Mouse (Mus musculus): ENCODE results near the gene Snrnp25. TPM values are rescaled to one million over a fixed set of nuclear protein-coding genes. Genes with fewer than 3 reads are reported as not detected.
A peak's percentile ranks its signal among the peaks of the same experiment; 100 is the strongest.

The Snrnp25 gene
- polyA plus RNA-seq, 1 experiment = 71.3 TPM

GRCm38 (mm10) chr11:32231125-32231524 lies 25.9 kb downstream of the Snrnp25 start:
- Histone ChIP-seq H3K4me1 (ENCODE audit: control insufficient read depth, insufficient read depth, low read length) (no peaks in the 10 kb centered on the region), H3K4me3 (replicated peaks; ENCODE audit: control insufficient read depth, low read depth, low read length) (no peak overlapping the region), H3K27ac (ENCODE audit: control insufficient read depth, insufficient read depth, low read depth, low read length, poor library complexity) (no peak overlapping the region; the same call in 1 of the 2 replicates)
- 51% methylated on average over 2 of the region's 2 CpGs for WGBS
- no peak for TF ChIP-seq CTCF (IDR thresholded peaks at IDR 0.05; ENCODE audit: control insufficient read depth, insufficient read depth, low read length)
- no peak for TF ChIP-seq POLR2A (IDR thresholded peaks at IDR 0.05; ENCODE audit: borderline replicate concordance, control insufficient read depth, low read depth, low read length)

GRCm38 (mm10) chr11:32232848-32233247 lies 27.6 kb downstream of the Snrnp25 start:
- 92% methylated on average over 10 of the region's 10 CpGs for WGBS

GRCm38 (mm10) chr11:32233895-32234294 lies 28.7 kb downstream of the Snrnp25 start:
- 99% methylated on average over 3 of the region's 3 CpGs for WGBS
- Histone ChIP-seq H3K4me1 (ENCODE audit: control insufficient read depth, insufficient read depth, low read length) (no peaks in the 10 kb centered on the region), H3K4me3 (replicated peaks; ENCODE audit: control insufficient read depth, low read depth, low read length) (no peak overlapping the region), H3K27ac (ENCODE audit: control insufficient read depth, insufficient read depth, low read depth, low read length, poor library complexity) (no peak overlapping the region)
- no peak for TF ChIP-seq CTCF (IDR thresholded peaks at IDR 0.05; ENCODE audit: control insufficient read depth, insufficient read depth, low read length)
- TF ChIP-seq POLR2A (IDR thresholded peaks at IDR 0.05; ENCODE audit: borderline replicate concordance, control insufficient read depth, low read depth, low read length) = no peak

More at GRCm38 (mm10) chr11:32232848-32233247, 27.6 kb downstream of the Snrnp25 start:
- no peak overlapping the region for H3K27ac ChIP-seq (ENCODE audit: control insufficient read depth, insufficient read depth, low read depth, low read length, poor library complexity)
- H3K4me1 ChIP-seq (ENCODE audit: control insufficient read depth, insufficient read depth, low read length) = no peaks in the 10 kb centered on the region
- TF ChIP-seq POLR2A (IDR thresholded peaks at IDR 0.05; ENCODE audit: borderline replicate concordance, control insufficient read depth, low read depth, low read length) = no peak
- no peak for TF ChIP-seq CTCF (IDR thresholded peaks at IDR 0.05; ENCODE audit: control insufficient read depth, insufficient read depth, low read length)
- no peak overlapping the region for H3K4me3 ChIP-seq (replicated peaks; ENCODE audit: control insufficient read depth, low read depth, low read length)

DNA sequence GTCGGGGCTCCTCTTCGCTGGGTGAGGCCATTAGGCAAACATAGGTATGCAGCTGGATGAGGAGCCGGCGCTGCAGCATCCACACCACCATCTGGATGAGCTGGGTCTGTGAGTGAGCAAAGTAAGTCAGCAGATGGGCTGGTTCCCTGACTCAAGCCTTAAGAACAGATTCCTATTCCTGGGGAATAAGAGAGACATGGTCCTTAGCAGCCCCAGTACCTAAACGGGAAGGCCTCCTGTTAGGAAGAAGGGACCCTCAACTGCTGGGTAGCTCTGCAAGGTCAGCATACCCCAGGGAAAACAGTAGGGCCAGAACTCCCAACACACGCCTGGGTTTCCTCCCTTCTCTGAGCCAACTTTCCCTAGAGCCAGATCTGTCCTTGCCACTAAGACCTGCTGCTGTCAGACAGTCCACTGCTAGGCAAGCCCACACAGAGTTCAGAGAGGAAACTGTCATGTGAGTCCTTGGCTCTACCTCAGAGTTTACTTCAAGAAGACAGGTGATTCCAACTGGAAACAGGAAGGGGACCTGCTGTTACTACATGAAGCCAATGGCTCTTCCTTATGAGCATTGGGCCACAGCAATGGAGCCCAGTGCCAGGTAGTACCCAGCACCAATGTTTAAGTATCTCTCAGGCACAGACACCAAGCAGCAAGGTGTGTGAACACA lies 29.7 kb downstream of the Snrnp25 start:
- WGBS = 93% methylated on average over 6 of the region's 6 CpGs
- TF ChIP-seq POLR2A (IDR thresholded peaks at IDR 0.05; ENCODE audit: borderline replicate concordance, control insufficient read depth, low read depth, low read length) (no peak), CTCF (IDR thresholded peaks at IDR 0.05; ENCODE audit: control insufficient read depth, insufficient read depth, low read length) (no peak)
- H3K4me1 ChIP-seq (ENCODE audit: control insufficient read depth, insufficient read depth, low read length) = no peaks in the 10 kb centered on the region
- no peak overlapping the region for H3K4me3 ChIP-seq (replicated peaks; ENCODE audit: control insufficient read depth, low read depth, low read length)
- H3K27ac ChIP-seq (ENCODE audit: control insufficient read depth, insufficient read depth, low read depth, low read length, poor library complexity) = no peak overlapping the region

DNA sequence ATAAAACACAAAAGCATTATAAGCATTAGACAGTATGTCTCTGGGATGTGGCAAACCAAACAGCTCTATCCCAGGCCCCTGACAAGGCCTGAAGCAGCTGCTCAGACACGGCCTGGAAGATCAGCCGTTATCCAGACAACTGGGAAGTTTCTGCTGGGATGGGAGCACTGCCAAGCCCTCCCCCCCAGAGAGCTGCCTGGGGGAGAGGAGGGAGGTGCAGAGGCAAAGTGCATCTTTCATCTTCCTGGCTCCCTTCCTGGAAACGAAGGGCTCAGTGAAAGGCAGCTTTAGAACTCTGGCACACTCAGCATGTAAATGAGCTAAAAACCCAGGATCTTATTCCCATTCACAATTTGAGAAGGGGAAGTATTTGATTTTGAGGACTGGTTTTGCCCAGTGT lies 30.4 kb downstream of the Snrnp25 start:
- Histone ChIP-seq H3K4me1 (ENCODE audit: control insufficient read depth, insufficient read depth, low read length) (no peaks in the 10 kb centered on the region), H3K4me3 (replicated peaks; ENCODE audit: control insufficient read depth, low read depth, low read length) (no peak overlapping the region), H3K27ac (ENCODE audit: control insufficient read depth, insufficient read depth, low read depth, low read length, poor library complexity) (no peak overlapping the region)
- 87% methylated on average over 3 of the region's 3 CpGs for WGBS
- TF ChIP-seq POLR2A (IDR thresholded peaks at IDR 0.05; ENCODE audit: borderline replicate concordance, control insufficient read depth, low read depth, low read length) (no peak), CTCF (IDR thresholded peaks at IDR 0.05; ENCODE audit: control insufficient read depth, insufficient read depth, low read length) (no peak)

DNA sequence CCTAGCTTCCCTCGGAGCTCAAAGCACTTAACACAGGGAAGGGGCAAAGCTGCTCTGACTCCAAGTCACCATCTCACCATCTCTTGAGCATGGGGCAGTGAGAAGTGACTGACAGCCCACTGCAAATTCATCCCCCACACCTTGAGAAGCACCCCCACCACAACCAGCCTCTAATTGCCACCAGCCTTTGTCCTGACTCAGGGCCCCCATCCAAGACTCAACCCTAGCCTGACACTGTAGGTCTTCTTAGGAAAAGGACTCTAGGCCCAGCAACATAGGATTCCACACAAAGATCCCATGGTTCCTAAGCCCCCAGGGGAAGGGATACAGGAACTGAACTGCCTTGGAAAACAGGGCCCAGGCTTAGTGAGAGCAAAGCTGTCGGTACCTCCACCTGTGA lies 30.9 kb downstream of the Snrnp25 start:
- H3K4me1 ChIP-seq (ENCODE audit: control insufficient read depth, insufficient read depth, low read length) = no peaks in the 10 kb centered on the region
- no peak overlapping the region for H3K27ac ChIP-seq (ENCODE audit: control insufficient read depth, insufficient read depth, low read depth, low read length, poor library complexity)
- WGBS = 85% methylated on average over 2 of the region's 2 CpGs
- no peak overlapping the region for H3K4me3 ChIP-seq (replicated peaks; ENCODE audit: control insufficient read depth, low read depth, low read length)
- no peak for TF ChIP-seq CTCF (IDR thresholded peaks at IDR 0.05; ENCODE audit: control insufficient read depth, insufficient read depth, low read length)
- no peak for TF ChIP-seq POLR2A (IDR thresholded peaks at IDR 0.05; ENCODE audit: borderline replicate concordance, control insufficient read depth, low read depth, low read length)

DNA sequence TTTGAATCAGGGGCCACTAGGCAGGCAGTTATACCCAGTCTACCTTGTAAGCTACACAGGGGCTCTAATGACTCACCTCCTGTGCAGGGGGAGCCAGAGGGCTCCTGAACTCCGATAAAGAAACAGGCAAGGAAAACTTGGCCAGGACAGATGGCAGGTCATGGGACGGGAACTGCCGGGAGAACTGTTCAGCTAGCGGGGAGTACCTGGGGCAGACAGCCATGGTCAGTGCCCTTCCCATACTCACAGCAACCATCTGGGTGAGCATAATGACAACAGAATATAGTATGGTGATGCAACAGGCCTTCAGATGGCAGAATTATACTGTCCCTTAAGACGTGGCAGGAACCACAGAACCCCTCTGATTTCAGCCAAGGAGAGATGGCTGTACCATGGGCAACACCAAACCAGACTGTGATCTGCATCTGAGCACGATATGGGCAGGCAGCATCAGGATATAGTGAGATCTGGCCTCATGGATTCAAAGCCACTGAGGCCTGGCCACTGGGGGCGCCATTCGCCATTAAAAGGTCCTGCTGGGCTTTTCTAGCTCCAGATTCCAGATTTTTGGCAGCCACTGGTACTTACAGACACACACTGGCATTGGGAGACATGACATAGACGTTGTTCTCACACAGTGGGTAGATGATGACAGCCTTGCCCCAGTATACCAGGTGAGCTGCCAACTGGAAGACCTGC lies 31.6 kb downstream of the Snrnp25 start:
- WGBS = 71% methylated on average over 9 of the region's 9 CpGs
- TF ChIP-seq POLR2A (IDR thresholded peaks at IDR 0.05; ENCODE audit: borderline replicate concordance, control insufficient read depth, low read depth, low read length) (no peak), CTCF (IDR thresholded peaks at IDR 0.05; ENCODE audit: control insufficient read depth, insufficient read depth, low read length) (peak; percentile 56; the same call in 1 of the 2 replicates)
- H3K27ac ChIP-seq (ENCODE audit: control insufficient read depth, insufficient read depth, low read depth, low read length, poor library complexity) = no peak overlapping the region
- no peaks in the 10 kb centered on the region for H3K4me1 ChIP-seq (ENCODE audit: control insufficient read depth, insufficient read depth, low read length)
- no peak overlapping the region for H3K4me3 ChIP-seq (replicated peaks; ENCODE audit: control insufficient read depth, low read depth, low read length)

DNA sequence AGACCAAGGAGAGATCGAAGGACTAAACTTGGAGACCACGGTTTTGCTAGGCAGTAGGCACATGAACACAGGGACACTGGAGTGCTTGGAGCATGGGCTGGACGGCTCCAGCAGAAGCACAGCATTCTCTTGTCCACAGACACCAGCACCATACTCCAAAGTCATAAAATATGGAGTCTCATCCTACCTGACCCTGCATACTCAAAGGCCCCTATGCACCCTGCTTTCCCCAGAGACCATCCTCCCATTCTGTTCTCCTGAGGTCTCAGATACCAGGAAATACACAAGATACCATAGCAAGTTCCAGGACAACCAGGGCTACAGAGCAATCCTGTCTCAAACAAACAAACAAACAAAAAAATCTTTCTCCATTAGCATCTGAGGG lies 32.2 kb downstream of the Snrnp25 start:
- Histone ChIP-seq H3K4me3 (replicated peaks; ENCODE audit: control insufficient read depth, low read depth, low read length) (no peak overlapping the region), H3K4me1 (ENCODE audit: control insufficient read depth, insufficient read depth, low read length) (no peaks in the 10 kb centered on the region; the same call in 1 of the 2 replicates), H3K27ac (ENCODE audit: control insufficient read depth, insufficient read depth, low read depth, low read length, poor library complexity) (no peak overlapping the region)
- WGBS = 93% methylated on average over 3 of the region's 3 CpGs
- TF ChIP-seq POLR2A (IDR thresholded peaks at IDR 0.05; ENCODE audit: borderline replicate concordance, control insufficient read depth, low read depth, low read length) (no peak), CTCF (IDR thresholded peaks at IDR 0.05; ENCODE audit: control insufficient read depth, insufficient read depth, low read length) (no peak)

Data from bone marrow, adult 2 months (tissue).